Mouse (Mus musculus) bone marrow macrophage, adult 2 months (primary cell): ENCODE results near the gene Emid1.

ENCODE experiments used
- CTCF ChIP-seq: IDR thresholded peaks from 2 replicates; pipeline ENCODE4 v1.5.1; 2012; ENCODE audit warnings: low read depth, mild to moderate bottlenecking, low read length, moderate library complexity
- POLR2A ChIP-seq: IDR thresholded peaks from 2 replicates; pipeline ENCODE4 v1.6.1; 2012; ENCODE audit warnings: mild to moderate bottlenecking, low read depth, low read length, borderline replicate concordance

GRCm38 (mm10) chr11:5154961-5155805, 3.1 kb upstream of the Emid1 start:
- TF ChIP-seq CTCF (no peak), POLR2A (no peak)
